Mouse (Mus musculus) common myeloid progenitor, adult 5-6 weeks (primary cell): ENCODE data around the gene Ccdc110. TPM values are rescaled to one million over a fixed set of nuclear protein-coding genes. Genes with fewer than 3 reads are reported as not detected.

Experiments
- ATAC-seq: replicated peaks from 2 replicates; pipeline ENCODE4 v1.8.0; 2016; ENCODE audit warnings: low read depth, mild to moderate bottlenecking, moderate TSS enrichment, inconsistent platforms; ENCODE audit not compliant: poor library complexity, severe bottlenecking
- total RNA-seq: library from RNA; stranded (forward); fragments of 200-1000, 187-1606 nt; gene quantifications from 2 replicates; pipeline ENCODE4 v1.2.3, GENCODE M21; 2017

Gene Ccdc110
- not detected in 2 replicates for total RNA-seq

- ATAC-seq, result peak; percentile 99
Measured at GRCm38 (mm10) chr8:45934582-45935014, at the start of gene Ccdc110. Ccdc110 (plus strand) TSS chr8:45934619.

GRCm38 (mm10) chr8:45885202-45885685 is 49.2 kb upstream of the Ccdc110 start, which contains the start of gene Pdlim3:
Pdlim3 (plus strand) TSS chr8:45885461.
- ATAC-seq, result no peak

GRCm38 (mm10) chr8:45885775-45886174 is 48.6 kb upstream of the Ccdc110 start:
- 0 out of 2 replicates have a peak, but pooled peaks have one; percentile 20 for ATAC-seq

GRCm38 (mm10) chr8:45889737-45890136 is 44.7 kb upstream of the Ccdc110 start:
- peak; percentile 62 for ATAC-seq

GRCm38 (mm10) chr8:45896590-45896989 is 37.8 kb upstream of the Ccdc110 start:
- ATAC-seq, result no peak

GRCm38 (mm10) chr8:45899783-45900182 is 34.6 kb upstream of the Ccdc110 start:
- peak; percentile 100 for ATAC-seq

- ATAC-seq, result no peak
Measured at GRCm38 (mm10) chr8:45901626-45902025, 32.8 kb upstream of the Ccdc110 start.

- ATAC-seq, result no peak
Measured at GRCm38 (mm10) chr8:45903659-45904058, 30.8 kb upstream of the Ccdc110 start.

GRCm38 (mm10) chr8:45905591-45906250 is 28.7 kb upstream of the Ccdc110 start:
- no peak for ATAC-seq

- ATAC-seq, result no peak
Measured at GRCm38 (mm10) chr8:45906251-45906619, 28.2 kb upstream of the Ccdc110 start.

GRCm38 (mm10) chr8:45913707-45914106 is 20.7 kb upstream of the Ccdc110 start:
- ATAC-seq, result no peak

- ATAC-seq, result no peak
Measured at GRCm38 (mm10) chr8:45916496-45916895, 17.9 kb upstream of the Ccdc110 start.

- no peak for ATAC-seq
Measured at GRCm38 (mm10) chr8:45917040-45917679, 17.3 kb upstream of the Ccdc110 start.

- ATAC-seq, result no peak
Measured at GRCm38 (mm10) chr8:45918891-45919290, 15.5 kb upstream of the Ccdc110 start.

- no peak for ATAC-seq
Measured at GRCm38 (mm10) chr8:45920392-45920791, 14.0 kb upstream of the Ccdc110 start.

- no peak for ATAC-seq
Measured at GRCm38 (mm10) chr8:45922116-45922515, 12.3 kb upstream of the Ccdc110 start.

GRCm38 (mm10) chr8:45936986-45937385 is 2.6 kb downstream of the Ccdc110 start:
- no peak for ATAC-seq

GRCm38 (mm10) chr8:45946283-45946682 is 11.9 kb downstream of the Ccdc110 start:
- ATAC-seq, result no peak

GRCm38 (mm10) chr8:45950622-45951021 is 16.2 kb downstream of the Ccdc110 start:
- ATAC-seq, result no peak

- no peak for ATAC-seq
Measured at GRCm38 (mm10) chr8:45970894-45971293, 36.5 kb downstream of the Ccdc110 start.

- no peak for ATAC-seq
Measured at GRCm38 (mm10) chr8:45973988-45974505, 39.6 kb downstream of the Ccdc110 start.
